Mouse (Mus musculus) midbrain, embryonic 14.5 days (tissue): ENCODE measurements around the gene Cdh23. TPM values are rescaled to one million over a fixed set of nuclear protein-coding genes. Genes with fewer than 3 reads are reported as not detected.
"Not testable (repeated sequence)": the region's sequence is repeated elsewhere in the genome, so short reads cannot be mapped to it uniquely, and the experiment has no call there.

Source experiments
- ATAC-seq: fragments of 200-750 bp; cut with Nextera tagmentation; 2 replicates; pipeline ENCODE4 v1.8.0; 2017; ENCODE audit warnings: moderate number of reproducible peaks, moderate library complexity; ENCODE audit not compliant: low FRiP score, low TSS enrichment
- DNase-seq: peaks from one replicate; pipeline ENCODE4 v3.0.0-alpha.2; 2015
- H3K27ac ChIP-seq: fragments of 300-500 bp; sonication (generic); replicated peaks from 2 replicates; pipeline ENCODE4 v1.5.1; 2014; ENCODE audit warnings: mild to moderate bottlenecking, low read depth, low read length, moderate library complexity
- H3K27me3 ChIP-seq: fragments of 300-500 bp; sonication (generic); 2 replicates; pipeline ENCODE4 v1.6.1; 2014; ENCODE audit warnings: low read length, control low read depth, mixed read lengths; ENCODE audit not compliant: control insufficient read depth, insufficient read depth
- H3K36me3 ChIP-seq: fragments of 300-500 bp; sonication (generic); 2 replicates; pipeline ENCODE4 v1.6.1; 2014; ENCODE audit warnings: low read length, control low read depth; ENCODE audit not compliant: control insufficient read depth, insufficient read depth
- H3K4me1 ChIP-seq: fragments of 300-500 bp; sonication (generic); 2 replicates; pipeline ENCODE4 v1.6.1; 2014; ENCODE audit warnings: mild to moderate bottlenecking, antibody characterized with exemption, low read length, control low read depth; ENCODE audit not compliant: control insufficient read depth, insufficient read depth
- H3K4me2 ChIP-seq: fragments of 300-500 bp; sonication (generic); 2 replicates; pipeline ENCODE4 v1.6.1; 2014; ENCODE audit warnings: mild to moderate bottlenecking, low read length, moderate library complexity
- H3K4me3 ChIP-seq: fragments of 300-500 bp; sonication (generic); replicated peaks from 2 replicates; pipeline ENCODE4 v1.5.1; 2014; ENCODE audit warnings: low read depth, low read length
- H3K9ac ChIP-seq: fragments of 300-500 bp; sonication (generic); replicated peaks from 2 replicates; pipeline ENCODE4 v1.6.1; 2014; ENCODE audit warnings: mild to moderate bottlenecking, low read length, moderate library complexity
- H3K9me3 ChIP-seq: fragments of 300-500 bp; sonication (generic); 2 replicates; pipeline ENCODE4 v1.6.1; 2016; ENCODE audit warnings: low read length, control low read depth, mixed read lengths; ENCODE audit not compliant: control insufficient read depth
- WGBS: fragments of 180-500 bp; shearing (Covaris S2); extraction: QIAGEN DNeasy Blood & Tissue Kit; methylation state at CpG from one replicate; pipeline ENCODE4 v1.1.7; 2014; 5-methylcytosine and 5-hydroxymethylcytosine counted together
- polyA plus RNA-seq: library from polyadenylated mRNA; unstranded; fragments of >200 nt; fragmentation: Nextera tagmentation; extraction: Ambion mirVana; gene quantifications from 2 replicates; pipeline ENCODE4 v1.2.1, GENCODE M21; 2014

Cdh23 gene
- 4.8 and 5.0 TPM in 2 replicates for polyA plus RNA-seq

DNA sequence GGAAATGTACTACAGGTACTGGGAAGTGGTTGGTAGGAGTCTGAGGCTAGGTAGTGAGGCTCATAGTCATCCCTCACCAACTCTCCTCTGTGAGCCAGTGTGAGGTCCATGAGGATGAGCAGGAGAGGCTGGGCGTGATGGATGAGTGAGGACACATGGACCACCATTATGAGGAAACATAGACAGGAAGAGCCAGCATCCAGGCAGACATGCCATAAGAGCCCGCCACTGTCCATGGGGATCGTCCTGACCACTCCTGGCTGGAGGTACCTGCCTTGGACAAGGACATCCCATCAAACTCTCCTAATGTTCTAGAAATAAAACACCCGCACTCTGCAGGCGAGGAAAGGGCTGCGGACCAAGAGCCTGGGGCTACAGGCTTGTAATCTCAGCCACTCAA, at the start of gene Cdh23:
Gene Cdh23, minus strand, starts transcription at position 101 of the 400 bp plus-strand sequence.
- 92% methylated on average over 6 of the region's 6 CpGs for WGBS
- Histone ChIP-seq H3K27ac (no peak within 1 kb of the TSS), H3K4me1 (no peaks in the 10 kb centered on the region), H3K4me3 (no peak within 1 kb of the TSS), H3K9me3 (no peaks in the 10 kb centered on the region), H3K4me2 (no peak within 1 kb of the TSS), H3K9ac (no peak within 1 kb of the TSS), H3K27me3 (no peaks in the 10 kb centered on the region; the same call in 1 of the 2 replicates), H3K36me3 (no peaks in the 10 kb centered on the region)
- ATAC-seq (no peak), DNase-seq (no peak)

DNA sequence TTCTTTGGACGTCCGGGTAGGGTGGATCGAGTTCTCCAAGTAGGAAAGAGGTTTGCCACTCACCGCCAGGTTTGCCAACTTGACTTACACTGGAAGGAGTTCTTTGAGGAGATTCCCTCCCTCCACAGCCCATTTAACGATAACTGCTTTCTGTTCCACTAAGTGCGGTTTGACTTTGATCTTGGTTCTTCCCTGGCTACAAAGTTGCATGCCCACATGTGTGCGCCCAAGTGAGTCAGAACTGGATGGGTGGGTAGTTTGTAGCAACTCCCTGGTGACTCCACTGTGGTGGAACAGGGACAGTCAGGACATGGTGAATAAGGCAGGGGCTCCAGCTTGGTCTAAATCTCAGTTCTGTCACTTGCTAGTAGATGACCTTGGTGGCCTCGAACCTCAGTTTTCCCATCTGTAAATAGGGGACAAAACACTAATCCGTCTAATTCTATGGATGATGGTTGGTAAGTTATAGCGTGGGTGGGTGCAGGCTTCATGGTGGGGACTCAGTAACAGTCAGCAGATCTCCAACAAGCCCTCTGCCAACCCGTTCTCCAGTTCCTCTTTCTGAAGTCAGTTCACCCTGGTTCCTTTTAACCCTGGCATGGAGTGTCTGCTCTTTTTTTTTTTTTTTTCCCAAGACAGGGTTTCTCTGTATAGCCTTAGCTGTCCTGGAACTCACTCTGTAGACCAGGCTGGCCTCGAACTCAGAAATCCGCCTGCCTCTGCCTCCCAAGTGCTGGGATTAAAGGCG, 48.4 kb upstream of the Cdh23 start:
- H3K4me1 ChIP-seq: no peaks in the 10 kb centered on the region; the same call in 1 of the 2 replicates
- no peaks in the 10 kb centered on the region for H3K27me3 ChIP-seq
- ATAC-seq (no peak), DNase-seq (no peak)
- H3K9me3 ChIP-seq: no peaks in the 10 kb centered on the region
- 90% methylated on average over 14 of the region's 14 CpGs for WGBS
- 0 out of 2 replicates have a peak, but pooled peaks cover 4% of the 10 kb centered on the region for H3K36me3 ChIP-seq
- H3K27ac ChIP-seq: no peak overlapping the region
- H3K4me2 ChIP-seq: no peak overlapping the region
- H3K4me3 ChIP-seq: no peak overlapping the region
- H3K9ac ChIP-seq: no peak overlapping the region

DNA sequence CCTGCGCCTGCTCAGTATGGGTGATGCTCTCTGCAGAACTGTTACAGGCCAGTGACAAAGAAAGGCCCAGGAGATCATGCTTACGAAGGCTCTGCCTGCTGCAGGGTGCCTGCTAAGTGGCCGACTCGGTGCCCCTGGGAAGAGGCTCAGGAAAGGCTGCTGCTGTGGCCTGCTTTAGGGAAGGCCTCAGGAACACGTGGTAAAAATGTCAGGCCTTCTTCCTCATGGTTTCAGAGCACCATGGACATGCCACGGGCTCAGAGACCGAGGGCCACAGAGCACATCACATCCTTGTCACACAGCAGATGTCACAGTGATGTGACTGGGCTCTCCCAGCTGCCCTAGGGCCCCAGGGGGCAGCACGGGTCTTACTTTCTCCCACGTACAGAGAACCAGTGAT, 47.4 kb upstream of the Cdh23 start:
- Histone ChIP-seq H3K36me3 (0 out of 2 replicates have a peak, but pooled peaks cover 2% of the 10 kb centered on the region), H3K27me3 (no peaks in the 10 kb centered on the region), H3K4me3 (no peak overlapping the region), H3K4me1 (no peaks in the 10 kb centered on the region; the same call in 1 of the 2 replicates), H3K9ac (no peak overlapping the region), H3K27ac (no peak overlapping the region), H3K9me3 (no peaks in the 10 kb centered on the region), H3K4me2 (no peak overlapping the region)
- no peak for DNase-seq
- no peak for ATAC-seq
- 55% methylated on average over 9 of the region's 9 CpGs for WGBS

DNA sequence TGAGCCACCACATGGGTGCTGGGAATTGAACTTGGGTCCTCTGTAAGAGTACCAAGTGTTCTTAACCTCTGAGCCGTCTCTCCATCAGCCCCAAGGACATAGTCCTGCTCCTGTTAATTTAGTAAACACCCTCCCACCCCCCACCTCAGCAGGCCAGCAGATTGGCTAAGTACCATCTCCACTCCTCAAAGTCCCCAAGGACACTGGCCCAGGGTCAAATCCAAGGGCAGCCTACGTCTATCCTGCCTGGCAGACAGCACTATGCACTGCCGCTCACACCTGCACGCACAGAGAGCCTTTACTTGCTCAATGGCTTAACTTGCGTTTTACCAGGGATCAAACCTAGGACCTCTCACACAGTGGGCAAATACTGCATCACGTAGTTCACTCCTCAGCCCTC, 46.7 kb upstream of the Cdh23 start:
- H3K9me3 ChIP-seq: no peaks in the 10 kb centered on the region
- ATAC-seq: no peak
- H3K4me1 ChIP-seq: no peaks in the 10 kb centered on the region; the same call in 1 of the 2 replicates
- no peak overlapping the region for H3K27ac ChIP-seq
- H3K9ac ChIP-seq: no peak overlapping the region
- WGBS: 77% methylated on average over 6 of the region's 6 CpGs
- no peak for DNase-seq
- no peak overlapping the region for H3K4me3 ChIP-seq
- no peaks in the 10 kb centered on the region for H3K36me3 ChIP-seq
- no peak overlapping the region for H3K4me2 ChIP-seq
- H3K27me3 ChIP-seq: no peaks in the 10 kb centered on the region

DNA sequence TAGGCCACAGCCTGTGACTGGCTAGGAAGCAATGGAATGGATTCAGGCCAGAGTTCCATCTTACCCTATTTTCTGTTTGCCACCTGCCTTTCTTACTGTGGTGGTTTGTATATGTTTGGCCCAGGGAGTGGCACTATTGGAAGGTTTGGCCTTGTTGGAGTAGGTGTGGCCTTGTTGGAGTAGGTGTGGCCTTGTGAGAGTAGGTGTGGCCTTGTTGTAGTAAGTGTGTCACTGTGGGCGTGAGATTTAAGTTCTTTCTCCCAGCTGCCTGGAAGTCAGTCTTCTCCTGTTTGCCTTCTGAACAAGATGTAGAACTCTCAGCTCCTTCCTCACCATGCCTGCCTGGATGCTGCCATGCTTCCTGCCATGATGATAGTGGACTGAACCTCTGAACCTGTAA, 46.0 kb upstream of the Cdh23 start:
- not testable (repeated sequence) for H3K4me3 ChIP-seq, H3K9ac ChIP-seq, H3K36me3 ChIP-seq, H3K4me2 ChIP-seq, H3K27ac ChIP-seq, H3K27me3 ChIP-seq, H3K9me3 ChIP-seq, H3K4me1 ChIP-seq, DNase-seq, ATAC-seq
- 87% methylated on average over 1 of the region's 1 CpGs for WGBS

DNA sequence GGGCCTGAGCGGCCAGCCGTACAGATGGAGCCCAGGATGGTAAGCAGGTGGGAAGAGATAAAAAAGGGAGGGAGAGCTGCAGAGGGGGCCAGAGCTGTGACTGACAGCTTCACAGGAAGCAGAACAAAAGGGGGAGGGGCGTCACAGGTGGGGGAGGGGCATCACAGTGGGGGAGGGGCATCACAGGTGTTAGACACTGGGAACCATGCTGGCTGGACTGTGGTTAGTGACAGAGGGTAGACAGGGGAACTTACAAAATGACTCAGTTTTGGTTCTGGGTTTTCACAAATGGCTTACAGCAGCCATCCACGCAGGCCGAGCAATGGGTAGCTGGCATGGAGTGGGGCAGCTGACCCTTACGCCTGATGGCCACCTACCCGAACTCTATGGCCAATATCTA, 45.1 kb upstream of the Cdh23 start:
- Histone ChIP-seq H3K27ac (no peak overlapping the region), H3K9ac (no peak overlapping the region), H3K9me3 (no peaks in the 10 kb centered on the region), H3K4me2 (no peak overlapping the region), H3K4me1 (no peaks in the 10 kb centered on the region), H3K4me3 (no peak overlapping the region), H3K36me3 (no peaks in the 10 kb centered on the region), H3K27me3 (no peaks in the 10 kb centered on the region)
- no peak for DNase-seq
- 77% methylated on average over 7 of the region's 7 CpGs for WGBS
- no peak for ATAC-seq

DNA sequence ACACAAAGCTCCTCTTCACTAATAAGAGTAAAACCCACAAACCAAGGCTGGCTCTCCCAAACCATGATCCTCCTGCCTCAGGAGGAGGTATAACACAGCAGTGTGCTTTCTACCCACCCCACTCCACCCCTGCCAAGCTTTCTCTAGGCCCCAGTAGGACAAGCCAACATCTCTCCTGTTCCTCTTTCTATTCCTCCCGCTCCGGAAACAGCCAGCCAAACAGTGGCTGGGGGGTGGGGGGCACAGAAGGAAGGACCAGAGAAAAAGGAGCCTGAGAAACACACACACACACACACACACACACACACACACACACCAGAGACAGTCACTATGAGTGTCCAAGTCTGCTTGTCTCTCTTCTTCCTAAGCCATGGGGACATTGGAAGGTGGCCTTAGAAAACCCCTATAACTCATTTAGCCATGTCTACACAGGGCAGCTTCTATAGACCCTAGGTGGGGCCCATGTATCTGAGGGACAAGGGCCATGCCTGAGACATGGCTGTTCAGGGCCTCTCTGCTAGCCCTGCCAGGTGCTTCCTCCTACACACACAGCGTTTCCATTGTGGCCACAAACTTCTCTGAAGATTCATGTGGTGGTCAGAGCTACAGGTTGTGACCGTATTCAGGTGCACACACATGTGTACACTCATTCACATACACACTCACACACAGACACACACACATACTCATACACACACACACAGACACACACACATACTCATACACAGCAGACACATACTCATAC, 43.5 kb upstream of the Cdh23 start:
- no peak overlapping the region for H3K4me2 ChIP-seq
- H3K4me1 ChIP-seq: no peaks in the 10 kb centered on the region
- no peak overlapping the region for H3K4me3 ChIP-seq
- ATAC-seq (no peak), DNase-seq (no peak)
- no peak overlapping the region for H3K9ac ChIP-seq
- H3K27ac ChIP-seq: no peak overlapping the region
- no peaks in the 10 kb centered on the region for H3K36me3 ChIP-seq
- H3K27me3 ChIP-seq: no peaks in the 10 kb centered on the region
- no peaks in the 10 kb centered on the region for H3K9me3 ChIP-seq
- WGBS: 94% methylated on average over 4 of the region's 4 CpGs

DNA sequence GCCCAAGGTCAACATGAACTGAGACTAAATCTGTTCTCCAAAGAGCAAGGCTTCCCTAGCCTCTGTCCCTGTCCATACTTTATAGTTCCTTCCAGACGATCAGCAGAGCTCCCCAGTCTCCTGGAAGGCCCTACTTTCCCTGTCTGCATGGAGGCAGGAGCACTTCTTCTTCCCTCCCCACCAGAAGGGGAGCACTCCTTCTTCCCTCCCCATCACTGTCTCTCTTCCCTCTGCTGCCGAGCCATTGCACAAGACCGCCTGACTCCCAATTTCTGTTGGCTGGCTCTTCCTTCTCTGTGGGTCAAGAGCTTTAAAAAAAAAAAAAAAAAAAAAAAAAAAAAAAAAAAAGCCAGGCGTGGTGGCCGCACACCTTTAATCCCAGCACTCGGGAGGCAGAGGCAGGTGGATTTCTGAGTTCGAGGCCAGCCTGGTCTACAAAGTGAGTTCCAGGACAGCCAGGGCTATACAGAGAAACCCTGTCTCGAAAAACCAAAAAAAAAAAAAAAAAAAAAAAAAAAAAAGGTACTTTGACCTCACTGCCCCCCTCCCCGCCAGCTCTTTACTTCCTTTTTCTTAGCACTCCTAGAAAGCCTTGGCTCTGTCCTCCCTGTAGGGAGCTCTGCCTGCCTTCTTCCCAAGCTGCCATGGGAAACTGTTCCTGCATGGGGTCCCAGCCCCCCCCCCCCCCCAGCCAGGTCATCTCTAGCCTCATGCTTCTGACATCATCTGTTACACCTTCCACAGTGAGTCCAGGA, 41.8 kb upstream of the Cdh23 start:
- no peak overlapping the region for H3K4me2 ChIP-seq
- no peaks in the 10 kb centered on the region for H3K36me3 ChIP-seq
- H3K9me3 ChIP-seq: no peaks in the 10 kb centered on the region
- H3K4me1 ChIP-seq: no peaks in the 10 kb centered on the region
- H3K27me3 ChIP-seq: no peaks in the 10 kb centered on the region
- no peak overlapping the region for H3K9ac ChIP-seq
- H3K27ac ChIP-seq: no peak overlapping the region
- ATAC-seq (no peak), DNase-seq (no peak)
- no peak overlapping the region for H3K4me3 ChIP-seq
- 80% methylated on average over 8 of the region's 9 CpGs for WGBS
